Mouse (Mus musculus): Measurements from ENCODE around the gene Glis2. TPM values are rescaled to one million over a fixed set of nuclear protein-coding genes. Genes with fewer than 3 reads are reported as not detected.

The Glis2 gene
- 10 to 100 TPM; 11.8 to 15.2 TPM for total RNA-seq (2021)
- long read RNA-seq, experiment 1, partial matches to known transcripts: 1 of 5 reads
- long read RNA-seq, experiment 1, other reads (novel, unspliced or antisense): 0 of 5 reads
- long read RNA-seq, experiment 2, partial matches to known transcripts: 3 of 3 reads
- long read RNA-seq, experiment 2, other reads (novel, unspliced or antisense): 0 of 3 reads

GRCm38 (mm10) chr16:4593971-4594813 lies at the start of gene Glis2:
Gene Glis2, plus strand, starts transcription at chr16:4594713.
- DNase-seq: peak; percentile 77
- intact Hi-C loops (cut with DNase I; ENCODE audit: low total_unique reads): no loop called here

GRCm38 (mm10) chr16:4544845-4545244 lies 49.7 kb upstream of the Glis2 start:
- DNase-seq: no peak
- intact Hi-C loops (cut with DNase I; ENCODE audit: low total_unique reads): loop anchor here (10.0 kb wide), 1 partner anchor 230 kb away; no protein-coding TSS in a partner anchor

DNA sequence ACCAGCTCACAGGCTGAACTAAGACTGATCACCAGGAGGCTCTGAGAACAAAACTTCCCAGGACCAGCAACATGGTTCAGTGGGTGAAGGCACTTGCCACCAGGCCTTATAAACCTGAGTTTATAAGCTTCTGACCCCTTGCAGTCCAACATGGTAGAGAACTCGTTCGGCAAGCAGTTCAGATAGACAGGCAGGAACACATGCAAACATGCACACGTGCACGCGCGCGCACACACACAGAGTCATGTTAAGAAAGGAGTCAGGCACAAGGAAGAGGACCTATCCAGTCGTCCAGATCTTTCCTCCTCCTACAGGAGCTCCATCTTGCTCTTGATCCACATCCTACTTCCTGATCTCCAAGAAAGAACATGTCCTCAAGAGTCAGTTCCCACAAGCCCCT lies 47.7 kb upstream of the Glis2 start:
- intact Hi-C loops (cut with DNase I; ENCODE audit: low total_unique reads): loop anchor here (10.0 kb wide), 1 partner anchor 232 kb away; no protein-coding TSS in a partner anchor
- DNase-seq: no peak

DNA sequence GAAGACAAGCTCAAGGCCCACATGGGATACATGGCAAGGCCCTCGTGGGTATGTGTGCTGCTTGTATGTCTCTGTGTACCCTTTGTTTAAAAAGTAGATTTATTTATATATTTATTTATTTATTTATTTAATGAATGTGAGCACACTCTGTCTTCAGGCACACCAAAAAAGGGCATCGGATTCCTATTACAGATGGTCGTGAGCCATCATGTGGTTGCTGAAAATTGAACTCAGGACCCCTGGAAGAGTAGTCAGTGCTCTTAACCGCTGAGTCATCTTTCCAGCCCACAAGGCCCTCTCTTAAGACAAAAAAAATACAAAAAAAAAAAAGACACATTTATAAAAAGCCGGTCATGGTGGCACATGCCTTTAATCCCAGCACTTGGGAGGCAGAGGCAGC lies 46.9 kb upstream of the Glis2 start:
- DNase-seq: no peak
- intact Hi-C loops (cut with DNase I; ENCODE audit: low total_unique reads): loop anchor here (10.0 kb wide), 1 partner anchor 233 kb away; no protein-coding TSS in a partner anchor

DNA sequence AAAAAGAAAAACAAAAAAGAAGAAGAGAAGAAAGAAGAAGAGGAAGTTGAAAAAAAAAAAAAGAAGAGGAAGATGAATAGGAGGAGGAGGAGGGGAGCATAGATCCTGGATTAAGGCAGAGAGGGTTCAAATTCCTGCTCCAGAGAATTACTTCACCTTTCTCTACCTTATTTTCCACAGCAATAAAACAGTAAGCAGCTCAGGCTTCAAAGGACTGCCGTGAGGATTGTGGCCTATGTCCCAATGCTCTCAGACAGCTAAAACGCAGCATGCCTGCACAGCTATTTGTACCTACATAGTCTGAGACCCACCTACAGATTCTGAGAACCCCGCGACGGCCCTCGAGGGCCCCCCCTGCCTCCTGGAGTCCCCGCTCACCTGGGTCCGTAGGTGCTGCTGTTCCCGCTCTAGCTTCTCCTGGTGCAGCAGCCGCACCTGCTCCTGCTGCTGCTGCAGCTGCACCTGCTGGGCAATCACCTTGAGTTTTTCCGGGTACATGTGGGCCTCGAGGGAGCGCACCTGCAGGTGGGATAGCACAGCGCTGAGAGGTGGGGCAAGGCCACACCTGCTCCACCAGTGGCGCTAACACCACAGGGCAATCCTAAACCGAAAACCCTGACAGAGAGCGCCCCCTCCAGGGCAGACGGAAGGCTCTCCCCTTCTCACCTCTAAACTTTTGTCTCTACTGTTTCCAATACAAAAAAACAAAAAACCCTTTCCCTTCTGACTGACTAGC lies 45.4 kb upstream of the Glis2 start:
- no peak for DNase-seq
- intact Hi-C loops (cut with DNase I; ENCODE audit: low total_unique reads): loop anchor here (10.0 kb wide), 1 partner anchor 234 kb away; no protein-coding TSS in a partner anchor

DNA sequence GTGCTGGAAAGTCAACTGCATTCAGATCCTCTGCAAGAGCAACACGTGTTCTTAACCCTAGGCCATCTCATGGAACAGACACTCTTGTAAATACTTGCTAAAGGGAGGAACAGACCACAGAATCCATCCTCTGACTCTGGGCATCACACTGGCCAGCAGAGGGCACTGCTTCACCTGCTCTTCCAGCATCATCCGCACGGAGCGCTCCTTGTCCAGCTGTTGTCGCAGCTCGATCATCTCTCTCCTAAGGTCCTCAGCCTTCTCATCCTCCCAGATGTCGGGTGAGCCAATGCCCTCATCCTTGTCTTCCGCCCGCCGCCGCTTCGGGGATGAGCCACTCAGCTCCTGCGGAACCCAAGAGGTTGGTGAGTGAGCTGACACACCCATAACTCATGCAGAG lies 43.5 kb upstream of the Glis2 start:
- intact Hi-C loops (cut with DNase I; ENCODE audit: low total_unique reads): loop anchor here (5.0 kb wide), 1 partner anchor 56 kb away; no protein-coding TSS in a partner anchor
- peak; percentile 78 for DNase-seq

GRCm38 (mm10) chr16:4551885-4552284 lies 42.6 kb upstream of the Glis2 start:
- no peak for DNase-seq
- intact Hi-C loops (cut with DNase I; ENCODE audit: low total_unique reads): loop anchor here (5.0 kb wide), 1 partner anchor 55 kb away; no protein-coding TSS in a partner anchor

GRCm38 (mm10) chr16:4552829-4553550 lies 41.5 kb upstream of the Glis2 start:
- DNase-seq: peak; percentile 72
- intact Hi-C loops (cut with DNase I; ENCODE audit: low total_unique reads): loop anchor here (5.0 kb wide), 1 partner anchor 54 kb away; no protein-coding TSS in a partner anchor

GRCm38 (mm10) chr16:4555555-4555954 lies 39.0 kb upstream of the Glis2 start:
- intact Hi-C loops (cut with DNase I; ENCODE audit: low total_unique reads): no loop called here
- no peak for DNase-seq

- no peak for DNase-seq
- intact Hi-C loops (cut with DNase I; ENCODE audit: low total_unique reads): no loop called here
These were observed 37.4 kb upstream of the Glis2 start for GRCm38 (mm10) chr16:4557085-4557484.

GRCm38 (mm10) chr16:4557949-4558348 lies 36.6 kb upstream of the Glis2 start:
- intact Hi-C loops (cut with DNase I; ENCODE audit: low total_unique reads): no loop called here

DNA sequence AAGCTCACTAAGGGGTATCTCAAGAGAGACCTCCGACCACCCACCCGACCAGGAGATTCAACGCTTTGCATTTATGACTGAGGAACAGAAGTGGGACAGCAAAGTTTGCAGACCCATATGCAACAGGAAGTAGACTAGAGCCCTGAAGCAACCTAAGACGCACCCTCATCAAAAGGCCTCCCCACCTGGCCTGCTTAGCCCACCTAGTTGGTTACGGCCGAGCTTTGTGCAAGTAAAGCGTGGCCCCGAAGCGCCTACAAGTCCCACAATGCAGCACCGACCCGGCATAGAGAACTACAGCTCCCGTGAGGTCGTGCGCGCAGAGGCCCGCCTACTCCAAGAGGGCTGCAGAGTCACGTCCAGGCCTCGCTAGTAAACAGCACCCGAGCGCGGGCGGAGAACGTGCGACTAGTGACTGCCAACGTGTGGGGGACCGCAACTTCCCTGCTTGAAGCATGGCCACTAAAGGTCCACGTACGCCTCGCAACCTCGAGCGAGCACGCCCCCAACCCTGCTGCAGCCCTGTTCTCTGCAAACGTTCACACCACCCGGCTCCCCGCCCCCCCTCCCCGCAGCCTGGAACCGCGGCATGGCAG lies 36.0 kb upstream of the Glis2 start:
- DNase-seq: peak; percentile 90
- intact Hi-C loops (cut with DNase I; ENCODE audit: low total_unique reads): no loop called here

More at GRCm38 (mm10) chr16:4557949-4558348, 36.6 kb upstream of the Glis2 start:
- peak; percentile 73 for DNase-seq

DNA sequence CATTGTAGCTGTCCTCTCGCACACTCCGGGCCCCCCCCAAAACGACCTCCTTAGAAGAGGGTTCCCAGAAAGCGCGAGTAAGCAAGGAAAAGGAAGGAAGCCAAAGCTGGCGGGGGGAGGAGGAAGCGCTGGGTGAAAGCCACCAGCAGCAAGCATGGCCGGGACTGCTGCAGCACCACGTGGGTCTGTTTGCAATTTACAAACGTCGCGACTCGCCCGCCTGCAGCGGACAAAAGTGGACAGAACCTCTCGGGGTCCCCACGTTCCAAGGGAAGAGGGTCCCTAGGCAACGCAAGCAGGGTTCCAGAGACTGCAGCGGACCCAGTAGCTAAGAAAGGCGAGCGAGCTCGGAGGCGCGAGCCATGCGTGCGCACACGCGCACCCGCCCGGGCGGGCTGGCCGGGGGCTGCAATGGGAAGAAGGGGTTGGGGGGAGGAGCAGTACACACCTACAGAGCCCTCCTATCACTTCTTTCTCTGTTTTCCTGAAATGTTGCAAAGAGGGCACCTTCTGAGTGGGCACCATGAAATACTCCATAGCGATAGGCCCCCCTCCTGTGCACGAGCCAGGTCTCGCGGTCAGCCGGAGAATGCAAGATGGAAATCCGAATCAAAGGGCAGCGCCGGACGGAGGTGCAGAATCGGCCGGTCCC lies 35.4 kb upstream of the Glis2 start:
- peak; percentile 69 for DNase-seq
- intact Hi-C loops (cut with DNase I; ENCODE audit: low total_unique reads): no loop called here

DNA sequence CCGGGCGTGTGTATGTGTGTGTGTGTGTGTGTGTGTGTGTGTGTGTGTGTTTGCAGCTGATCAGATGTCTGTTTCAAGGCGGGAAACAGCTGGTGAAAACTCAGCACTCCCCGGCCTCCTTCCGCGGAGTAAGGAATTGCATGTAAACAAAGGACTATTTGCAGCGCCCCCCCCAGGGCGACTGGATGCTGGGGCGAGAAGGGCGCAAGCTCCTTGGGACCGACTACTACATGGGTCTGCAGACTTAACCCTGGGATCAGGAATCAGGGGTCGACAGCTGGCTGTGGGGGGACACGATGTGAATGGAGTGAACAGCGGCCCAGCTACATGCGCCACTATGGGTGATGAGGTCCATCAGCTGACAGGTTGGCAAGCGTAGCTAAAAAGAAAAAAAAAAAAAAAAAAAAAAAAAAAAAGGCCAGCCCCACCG lies 34.8 kb upstream of the Glis2 start, which contains the start of gene Tfap4:
Tfap4 (minus strand) TSS at position 140 of the 430 bp plus-strand sequence.
- intact Hi-C loops (cut with DNase I; ENCODE audit: low total_unique reads): loop anchor here (10.0 kb wide), 1 partner anchor 105 kb away; no protein-coding TSS in a partner anchor
- peak; percentile 90 for DNase-seq

- intact Hi-C loops (cut with DNase I; ENCODE audit: low total_unique reads): loop anchor here (10.0 kb wide), 1 partner anchor 104 kb away; no protein-coding TSS in a partner anchor
These were observed 34.2 kb upstream of the Glis2 start for GRCm38 (mm10) chr16:4560145-4560952.

GRCm38 (mm10) chr16:4567912-4568311 lies 26.6 kb upstream of the Glis2 start:
- intact Hi-C loops (cut with DNase I; ENCODE audit: low total_unique reads): loop anchor here (2.0 to 10.0 kb wide), 2 partner anchors 39 to 97 kb away; no protein-coding TSS in a partner anchor
- peak; percentile 88 for DNase-seq

More at GRCm38 (mm10) chr16:4560145-4560952, 34.2 kb upstream of the Glis2 start:
- peak; percentile 80 for DNase-seq

DNA sequence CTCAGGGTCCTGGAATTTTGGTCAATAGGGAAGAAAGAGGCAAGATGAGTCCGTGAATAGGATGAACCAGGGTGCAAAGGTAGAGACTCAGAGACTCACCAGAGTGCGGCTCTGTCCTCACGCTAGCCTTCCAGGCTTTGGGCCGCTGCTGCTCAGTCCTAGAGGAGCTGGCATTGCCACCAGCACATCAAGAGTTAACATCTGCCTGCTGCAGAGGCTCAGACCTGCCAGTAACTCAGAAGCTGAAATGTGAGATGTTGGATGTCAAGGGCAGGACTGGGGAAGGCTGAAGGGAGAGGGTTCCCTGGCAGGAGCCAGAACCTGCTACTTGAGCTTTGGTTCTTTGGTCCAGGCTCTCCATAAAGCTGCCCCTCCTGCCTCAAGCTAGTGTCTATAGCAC lies 23.8 kb upstream of the Glis2 start:
- intact Hi-C loops (cut with DNase I; ENCODE audit: low total_unique reads): no loop called here
- DNase-seq: peak; percentile 31
